Mouse (Mus musculus) liver (tissue): Measurements from ENCODE around the gene Dph2.

Experiments
- DNase-seq: peaks from one replicate; pipeline ENCODE4 v3.0.0-alpha.2; 2020; ENCODE audit warnings: mixed read lengths

Gene Dph2

DNA sequence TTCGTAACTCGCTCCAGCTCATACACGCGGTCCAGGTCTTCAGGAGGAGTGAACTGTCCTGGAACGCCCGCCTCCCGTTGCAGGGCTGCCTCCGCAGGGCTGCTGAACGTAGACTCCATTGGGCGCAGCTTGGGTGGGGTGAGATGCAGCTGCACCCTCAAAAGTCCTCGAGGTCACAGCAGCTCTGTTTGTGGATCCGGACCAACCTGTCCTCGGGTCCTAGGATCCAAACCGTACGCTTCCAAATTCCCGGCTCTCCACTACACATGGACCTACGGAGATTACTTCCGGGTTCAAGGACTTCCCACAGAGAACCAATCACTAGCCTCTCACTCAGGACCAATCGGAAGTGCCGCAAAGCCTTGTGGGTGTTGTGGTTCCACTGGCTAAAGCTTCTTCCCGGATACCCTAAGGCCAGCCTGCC is at the start of gene Dph2:
Gene Dph2 (minus strand): TSS at position 295 of the 424 bp plus-strand sequence.
- peak; percentile 81 for DNase-seq

GRCm38 (mm10) chr4:117936964-117937363 is 45.1 kb upstream of the Dph2 start:
- no peak for DNase-seq

DNA sequence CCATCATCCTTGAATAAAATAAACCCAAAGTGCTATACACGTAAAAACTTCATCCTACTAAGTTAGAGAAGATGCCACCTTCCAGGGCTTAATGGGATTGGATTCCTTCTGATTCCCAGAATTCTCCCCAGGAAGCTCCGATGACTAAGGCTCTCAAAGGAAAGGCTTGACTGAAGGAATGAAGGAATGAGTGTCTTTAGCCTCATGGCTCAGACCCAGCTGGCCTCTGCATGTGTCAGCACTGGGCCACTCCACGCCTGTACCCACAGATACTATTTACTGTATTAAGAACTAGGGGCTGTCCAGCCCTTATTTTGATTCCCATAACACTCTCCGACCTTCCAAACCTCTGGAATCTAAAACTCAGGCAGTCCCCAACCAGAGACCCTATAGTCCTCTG is 42.2 kb upstream of the Dph2 start:
- DNase-seq = no peak

DNA sequence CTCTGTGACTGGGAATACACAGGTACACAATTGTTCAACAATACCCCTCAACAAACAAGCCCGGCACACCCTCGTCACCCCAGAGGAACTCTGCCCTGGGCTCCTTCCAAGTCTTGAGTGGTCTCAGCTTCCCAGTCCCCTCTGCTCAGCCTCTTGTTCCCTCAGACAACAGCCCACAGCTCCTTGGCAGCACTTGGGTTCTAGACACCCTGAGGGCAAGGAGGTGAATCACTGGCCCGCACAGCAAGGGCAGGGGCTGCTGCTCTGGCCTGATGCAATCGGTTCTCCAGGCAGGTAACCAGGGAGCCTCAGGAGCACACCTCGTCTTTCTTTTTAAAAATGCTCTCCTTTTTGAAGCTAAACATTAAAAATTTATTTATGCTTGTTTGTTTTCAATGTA is 41.4 kb upstream of the Dph2 start:
- no peak for DNase-seq

DNA sequence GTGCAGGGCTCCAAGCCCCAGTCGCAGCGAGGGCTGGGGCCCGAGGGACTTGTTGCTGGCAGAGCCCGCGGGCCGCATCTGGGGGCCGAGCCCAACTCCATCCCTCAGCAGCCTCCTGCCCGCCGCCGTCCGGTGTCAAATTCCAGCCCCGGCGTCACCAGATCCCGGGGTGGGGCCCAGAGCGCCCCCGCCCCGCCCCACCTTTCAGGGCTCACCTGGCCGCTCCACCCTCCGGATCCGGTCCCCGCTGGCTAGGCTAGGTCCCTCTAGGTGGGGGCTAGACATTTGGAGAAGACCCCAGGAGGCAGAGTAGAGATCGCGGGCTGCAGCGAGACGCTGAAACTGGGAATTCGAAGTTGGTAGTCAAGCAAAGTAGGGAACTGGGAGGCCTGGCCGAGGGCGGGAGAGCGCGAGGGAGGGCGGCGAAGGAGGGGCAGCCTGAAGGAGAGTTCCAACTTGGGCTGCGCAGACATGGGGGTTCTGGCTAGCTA is 37.6 kb upstream of the Dph2 start, which contains the start of gene Artn:
Gene Artn (minus strand): TSS at position 373 of the 491 bp plus-strand sequence.
- DNase-seq = peak; percentile 70

- peak; percentile 90 for DNase-seq
Measured at GRCm38 (mm10) chr4:117928699-117929241, 36.9 kb upstream of the Dph2 start.

DNA sequence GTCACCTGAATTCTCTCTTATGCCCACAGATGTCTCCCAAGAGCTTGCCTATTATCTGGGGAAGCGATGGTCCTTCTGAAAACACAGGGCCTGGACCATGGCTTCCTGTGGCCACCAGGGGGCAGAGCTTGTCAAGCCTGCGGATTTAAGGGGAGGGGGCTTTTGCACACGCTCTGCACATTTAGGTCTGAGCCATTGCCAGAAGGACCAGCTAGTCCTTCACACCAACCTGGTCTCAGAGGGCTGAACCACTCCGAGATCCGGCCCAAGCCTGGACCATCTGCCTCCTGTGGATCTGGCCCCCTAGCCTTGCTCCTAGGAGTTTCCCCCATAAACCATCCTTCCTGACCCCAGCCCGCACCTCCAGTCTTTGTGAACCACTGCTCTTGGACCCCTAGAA is 36.4 kb upstream of the Dph2 start:
- DNase-seq = peak; percentile 68

GRCm38 (mm10) chr4:117926545-117927482 is 35.0 kb upstream of the Dph2 start:
- peak; percentile 49 for DNase-seq

- DNase-seq = no peak
Measured at GRCm38 (mm10) chr4:117924916-117925315, 33.1 kb upstream of the Dph2 start.

GRCm38 (mm10) chr4:117923450-117923849 is 31.6 kb upstream of the Dph2 start:
- DNase-seq = no peak

- DNase-seq = no peak
Measured at GRCm38 (mm10) chr4:117921358-117921757, 29.5 kb upstream of the Dph2 start.

GRCm38 (mm10) chr4:117918762-117919161 is 26.9 kb upstream of the Dph2 start:
- DNase-seq = no peak

GRCm38 (mm10) chr4:117918261-117918660 is 26.4 kb upstream of the Dph2 start:
- no peak for DNase-seq

DNA sequence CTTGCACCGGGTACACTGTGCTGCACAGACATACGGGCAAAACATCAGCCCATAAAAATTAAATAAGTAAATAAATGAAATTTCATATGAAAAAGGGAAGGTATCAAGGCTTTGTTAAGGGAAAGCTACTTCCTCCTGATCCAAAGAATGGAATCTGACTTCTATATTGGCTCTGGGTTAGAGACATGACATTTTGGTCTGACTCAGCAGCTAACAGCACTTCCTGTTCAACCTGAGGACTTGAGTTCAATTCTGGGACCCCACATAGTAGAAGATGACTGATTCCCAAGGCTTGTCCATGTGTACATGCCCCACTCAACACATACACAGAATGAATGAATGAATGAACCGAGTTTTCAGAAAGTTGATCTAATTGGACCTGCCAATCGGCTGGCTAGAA is 26.0 kb upstream of the Dph2 start:
- no peak for DNase-seq

- peak; percentile 18 for DNase-seq
Measured at GRCm38 (mm10) chr4:117917402-117917801, 25.6 kb upstream of the Dph2 start.

GRCm38 (mm10) chr4:117916386-117916785 is 24.6 kb upstream of the Dph2 start:
- no peak for DNase-seq

GRCm38 (mm10) chr4:117915489-117916105 is 23.8 kb upstream of the Dph2 start:
- peak; percentile 40 for DNase-seq

GRCm38 (mm10) chr4:117914591-117915442 is 23.0 kb upstream of the Dph2 start, which contains the start of gene Ipo13:
Gene Ipo13 (minus strand): TSS chr4:117914999.
- peak; percentile 93 for DNase-seq

DNA sequence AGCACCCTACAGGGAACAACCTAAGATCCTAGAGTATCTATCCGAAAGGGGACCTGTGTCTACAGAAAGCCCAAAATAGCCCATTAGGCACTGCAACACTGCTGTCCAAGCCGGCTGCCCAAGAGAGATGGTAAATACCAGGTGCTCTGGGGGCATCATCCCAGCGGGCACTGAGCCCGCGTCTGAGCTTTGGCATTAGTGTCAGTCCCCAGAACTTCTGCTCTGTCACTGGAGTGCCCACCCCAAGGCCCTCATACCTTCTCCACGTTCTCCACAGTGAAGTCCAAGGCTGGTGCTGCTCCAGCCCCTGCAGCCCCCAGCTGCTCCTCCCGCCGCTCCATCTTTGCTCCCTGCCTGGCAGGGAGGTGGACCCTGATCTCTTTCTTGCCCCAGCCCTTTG is 22.2 kb upstream of the Dph2 start:
- DNase-seq = no peak

DNA sequence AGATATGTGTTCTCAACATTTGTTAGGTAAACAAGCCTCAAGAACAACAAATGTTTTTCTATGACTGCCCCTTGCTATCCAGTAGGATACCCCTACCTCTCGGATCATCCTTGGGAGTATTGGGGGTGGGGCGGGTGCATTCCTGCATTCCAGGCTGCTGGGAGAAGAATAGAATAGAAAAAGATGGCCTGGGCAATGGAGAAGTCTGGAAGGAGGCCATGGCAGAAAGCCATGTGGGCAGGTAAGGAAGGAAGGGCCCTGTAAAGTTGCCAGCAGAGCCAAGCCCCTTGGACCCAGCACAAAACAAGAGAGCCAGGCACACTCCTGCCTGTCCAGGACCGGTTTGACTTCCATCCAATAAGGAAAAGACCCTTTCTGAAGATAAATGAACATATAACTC is 21.6 kb upstream of the Dph2 start:
- DNase-seq = no peak

GRCm38 (mm10) chr4:117912685-117913273 is 20.9 kb upstream of the Dph2 start:
- no peak for DNase-seq

DNA sequence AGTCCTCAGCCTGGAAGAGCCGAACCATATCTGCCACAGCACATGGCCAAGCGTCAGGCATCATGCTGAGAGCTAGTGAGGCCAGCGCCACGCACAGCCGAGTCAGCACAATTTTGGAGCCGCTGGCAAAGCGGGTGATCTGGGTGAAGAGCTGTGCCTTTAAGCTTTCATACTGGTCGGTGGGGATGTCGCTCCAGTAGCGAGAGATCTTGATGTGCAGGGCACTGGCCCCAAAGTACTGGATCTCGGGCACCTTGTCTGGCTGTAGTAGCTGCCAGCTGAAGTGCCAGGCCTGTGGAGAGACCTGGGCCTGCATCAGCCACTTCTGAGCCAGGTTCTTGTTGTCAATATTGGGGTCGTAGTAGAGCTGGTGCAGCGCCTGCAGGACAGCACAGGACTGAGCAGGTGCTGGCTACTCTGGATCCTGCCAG is 20.3 kb upstream of the Dph2 start:
- no peak for DNase-seq
